Mouse (Mus musculus): ENCODE results near the gene Rnf224.

DNA sequence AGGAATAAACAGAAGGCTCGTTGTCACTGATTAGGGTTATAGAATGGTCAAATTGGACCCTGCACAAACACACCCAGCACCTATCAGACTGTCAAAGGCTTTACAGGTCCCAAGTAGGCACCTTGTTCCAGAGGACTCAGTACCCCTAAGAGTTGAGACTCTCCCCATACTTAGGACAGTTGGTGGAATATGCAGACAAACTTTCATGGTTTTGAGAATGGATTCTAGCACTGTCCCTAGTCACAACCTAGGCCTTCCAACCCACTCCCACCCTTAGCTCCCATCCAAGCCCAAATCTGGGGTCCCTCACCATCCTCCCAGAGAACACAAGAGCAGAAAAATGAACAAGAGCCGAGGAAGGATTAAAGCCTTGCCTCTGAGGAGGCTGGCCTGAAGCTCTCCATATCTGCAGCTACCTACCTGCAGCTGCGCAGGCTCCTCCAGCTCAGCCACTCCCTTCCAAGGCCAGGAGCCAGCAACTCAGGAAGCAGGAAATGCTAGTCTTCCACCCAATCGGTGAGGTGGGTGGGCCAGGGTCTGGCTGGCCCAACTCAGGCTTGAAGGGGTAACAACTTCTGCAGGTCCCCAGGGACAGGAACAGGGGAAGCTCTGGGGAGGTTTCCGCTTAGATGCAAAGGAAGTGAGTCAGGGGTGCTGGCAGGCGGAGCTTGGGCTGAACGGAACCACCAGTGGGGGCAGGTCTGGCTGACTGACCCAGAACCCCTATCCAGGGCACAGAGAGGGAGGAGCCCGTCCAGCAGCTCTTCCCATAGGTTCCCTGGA is 40.2 kb downstream of the Rnf224 start, which contains the start of gene Tor4a:
- TF ChIP-seq POLR2A (IDR thresholded peaks at IDR 0.05; ENCODE audit: insufficient read depth, low read depth, low read length) (no peak), CTCF (IDR thresholded peaks at IDR 0.05; ENCODE audit: insufficient read depth, low read depth, low read length) (no peak)

All from olfactory bulb, adult 2 months (tissue).